Mouse (Mus musculus): ENCODE results near the gene Hypk.

GRCm38 (mm10) chr2:121415103-121415502 is 38.0 kb upstream of the Hypk start:
- TF ChIP-seq CEBPB (IDR thresholded peaks at IDR 0.05; ENCODE audit: insufficient read depth, poor library complexity, severe bottlenecking) (no peak), POLR2A (IDR thresholded peaks at IDR 0.05; ENCODE audit: insufficient read length, low read depth) (no peak), E2F4 (IDR thresholded peaks at IDR 0.05; ENCODE audit: insufficient read depth) (no peak), TCF12 (IDR thresholded peaks at IDR 0.05; ENCODE audit: insufficient read depth, poor library complexity, severe bottlenecking) (no peak), MYOD1 (IDR thresholded peaks at IDR 0.05; ENCODE audit: control insufficient read depth in 1 of 3, insufficient read length in 2 of 3, low read depth in 2 of 3) (no peak), MAX (IDR thresholded peaks at IDR 0.05; ENCODE audit: low read depth) (no peak), USF1 (IDR thresholded peaks at IDR 0.05; ENCODE audit: low read depth) (no peak), REST (IDR thresholded peaks at IDR 0.05; ENCODE audit: insufficient read depth, insufficient read length) (no peak), POLR2AphosphoS2 (IDR thresholded peaks at IDR 0.05; ENCODE audit: insufficient read length, low read depth) (no peak), TCF3 (IDR thresholded peaks at IDR 0.05; ENCODE audit: insufficient read length, low read depth) (no peak), MYOG (IDR thresholded peaks at IDR 0.05; ENCODE audit: control insufficient read depth in 1 of 3, insufficient read depth in 1 of 3, insufficient read length in 2 of 3, low read depth in 2 of 3) (no peak)

Data from myocyte (in vitro differentiated cells).